Mouse (Mus musculus): ENCODE results near the gene Cacng1.

The Cacng1 gene

GRCm38 (mm10) chr11:107707897-107708610 lies 8.3 kb downstream of the Cacng1 start:
- no peak for DNase-seq

DNA sequence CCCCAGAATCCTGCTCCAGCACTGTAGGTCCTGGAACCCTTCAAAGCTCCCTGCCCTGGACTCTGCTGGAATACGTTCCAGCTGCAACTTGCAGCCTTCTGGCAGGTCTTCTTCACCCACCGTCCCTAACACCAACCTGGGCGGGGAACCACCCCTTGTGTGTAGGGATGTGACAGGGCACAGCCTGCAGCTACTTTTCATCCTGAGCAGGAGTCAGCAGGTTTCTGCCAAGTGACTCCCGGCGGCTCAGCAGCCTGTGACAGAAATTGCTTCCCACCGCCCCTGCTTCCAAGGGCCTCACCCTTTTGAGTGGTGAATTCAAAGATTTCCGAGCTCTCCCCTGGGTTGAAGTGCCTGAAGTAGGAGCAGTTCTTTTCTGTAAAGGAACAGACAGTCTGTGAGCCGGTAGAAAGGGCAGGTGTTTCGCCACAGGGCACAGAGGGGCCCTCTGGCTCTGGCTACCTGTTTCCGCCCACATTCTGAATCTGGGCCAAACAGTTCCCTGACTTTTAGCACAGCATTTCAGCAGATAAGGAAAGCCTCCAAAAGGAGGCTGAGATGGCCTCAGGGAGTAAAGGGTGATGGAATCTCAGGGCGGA lies 10.7 kb downstream of the Cacng1 start:
- no peak for DNase-seq

DNA sequence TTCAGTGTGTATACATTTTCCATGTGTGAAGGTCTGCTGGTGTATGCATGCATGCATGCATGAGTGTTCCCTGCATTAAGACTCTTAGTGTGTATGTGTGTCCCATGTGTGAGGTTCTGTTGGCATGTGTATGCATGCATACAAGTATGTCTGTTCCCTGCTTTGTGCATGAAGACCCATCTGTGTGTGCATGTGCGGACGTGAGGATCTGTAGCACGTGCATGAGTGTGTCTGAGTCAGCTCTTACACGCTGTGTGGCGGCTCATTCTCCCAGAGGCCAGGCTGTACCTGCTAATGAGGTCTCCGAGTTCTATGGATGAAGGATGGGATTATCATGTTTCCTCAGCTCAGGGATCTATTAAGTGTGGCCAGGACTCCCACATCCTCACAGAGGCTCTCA lies 11.3 kb downstream of the Cacng1 start:
- no peak for DNase-seq

- no peak for DNase-seq
Observed at GRCm38 (mm10) chr11:107703272-107704134, 12.8 kb downstream of the Cacng1 start.

GRCm38 (mm10) chr11:107699967-107700366 lies 16.4 kb downstream of the Cacng1 start:
- no peak for DNase-seq

DNA sequence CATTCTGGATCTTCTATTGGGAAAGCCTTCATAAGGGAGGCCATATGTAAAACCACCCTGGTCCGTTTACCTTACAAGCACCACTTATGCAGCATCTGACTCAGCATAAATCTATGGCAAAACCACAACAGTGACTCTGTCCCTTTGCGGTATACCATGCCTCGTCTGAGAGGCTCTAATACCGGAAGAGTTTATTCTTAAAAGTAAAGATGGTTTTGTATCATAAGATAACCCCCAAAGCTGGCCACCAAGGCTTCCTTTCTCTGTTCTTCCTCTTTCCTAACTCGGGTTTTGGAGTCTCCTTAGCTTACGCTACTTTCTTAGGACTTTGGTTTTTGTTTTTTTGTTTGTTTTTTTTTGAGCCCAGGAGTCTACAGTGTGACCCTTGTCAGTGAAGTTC lies 23.0 kb downstream of the Cacng1 start:
- DNase-seq: no peak

GRCm38 (mm10) chr11:107691569-107691968 lies 24.8 kb downstream of the Cacng1 start:
- no peak for DNase-seq

DNA sequence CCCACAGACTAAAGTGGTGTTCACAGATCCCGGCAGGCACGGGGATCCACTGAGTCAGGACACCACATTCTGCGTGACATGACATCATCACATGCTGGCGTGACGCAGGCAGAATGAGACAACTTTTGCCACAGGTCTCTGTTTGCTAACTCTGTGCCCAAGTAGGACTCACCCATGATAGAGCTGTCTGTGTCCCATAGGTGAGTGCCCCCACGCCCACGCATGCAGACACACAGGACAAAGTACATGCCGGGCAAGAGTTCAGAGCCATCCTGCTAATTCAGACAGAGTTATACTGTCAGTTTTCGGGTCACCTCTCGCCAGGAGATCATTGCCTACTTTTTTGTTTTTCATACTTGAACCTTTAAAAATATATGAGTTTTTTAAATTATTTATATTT lies 27.8 kb downstream of the Cacng1 start:
- DNase-seq: no peak

- DNase-seq: no peak
Observed at GRCm38 (mm10) chr11:107686290-107686689, 30.0 kb downstream of the Cacng1 start.

DNA sequence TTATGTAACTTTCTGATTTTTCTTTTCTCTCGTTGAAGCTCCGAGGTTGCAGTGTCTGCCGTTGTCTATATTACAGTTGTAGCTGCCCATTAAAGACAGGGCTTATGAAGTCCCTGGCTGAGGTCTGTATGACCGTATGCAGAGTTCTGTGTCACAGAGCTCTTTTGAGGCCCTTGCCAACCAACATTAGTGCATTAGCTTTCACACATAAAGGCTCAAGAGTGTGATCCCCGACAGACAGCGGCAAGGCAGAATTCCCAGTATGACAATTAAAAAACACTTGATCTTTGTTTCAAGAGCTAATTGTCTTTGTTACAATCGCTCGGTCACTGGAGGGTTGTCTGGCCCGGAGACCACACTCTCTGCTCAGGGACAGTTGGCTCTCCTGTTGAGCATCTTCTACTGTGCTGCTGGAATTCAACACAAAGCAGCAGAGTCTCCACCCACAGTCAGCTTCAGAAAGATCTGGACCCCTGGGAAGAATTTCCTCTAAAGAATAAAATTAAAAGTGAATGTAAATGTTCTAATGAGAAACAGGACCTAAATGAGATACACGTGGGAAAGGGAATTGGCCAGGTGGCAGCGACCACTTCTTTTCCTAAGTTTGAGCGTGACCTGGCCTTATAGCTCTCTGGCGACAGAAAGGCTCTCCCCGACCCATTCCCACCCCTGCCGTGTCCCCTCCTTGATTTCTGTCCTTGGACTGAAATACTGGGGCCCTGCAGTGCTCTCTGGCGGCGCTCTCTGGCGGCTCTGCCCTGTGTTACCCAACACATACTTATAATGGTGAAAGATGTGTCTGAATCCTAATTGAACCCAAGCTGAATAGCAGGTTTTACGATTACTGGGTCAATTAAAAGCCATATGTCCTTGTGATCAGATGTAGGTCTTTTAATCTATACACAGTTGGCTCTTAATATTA lies 32.5 kb downstream of the Cacng1 start:
- no peak for DNase-seq

- no peak for DNase-seq
Observed at GRCm38 (mm10) chr11:107682694-107683355, 33.5 kb downstream of the Cacng1 start.

DNA sequence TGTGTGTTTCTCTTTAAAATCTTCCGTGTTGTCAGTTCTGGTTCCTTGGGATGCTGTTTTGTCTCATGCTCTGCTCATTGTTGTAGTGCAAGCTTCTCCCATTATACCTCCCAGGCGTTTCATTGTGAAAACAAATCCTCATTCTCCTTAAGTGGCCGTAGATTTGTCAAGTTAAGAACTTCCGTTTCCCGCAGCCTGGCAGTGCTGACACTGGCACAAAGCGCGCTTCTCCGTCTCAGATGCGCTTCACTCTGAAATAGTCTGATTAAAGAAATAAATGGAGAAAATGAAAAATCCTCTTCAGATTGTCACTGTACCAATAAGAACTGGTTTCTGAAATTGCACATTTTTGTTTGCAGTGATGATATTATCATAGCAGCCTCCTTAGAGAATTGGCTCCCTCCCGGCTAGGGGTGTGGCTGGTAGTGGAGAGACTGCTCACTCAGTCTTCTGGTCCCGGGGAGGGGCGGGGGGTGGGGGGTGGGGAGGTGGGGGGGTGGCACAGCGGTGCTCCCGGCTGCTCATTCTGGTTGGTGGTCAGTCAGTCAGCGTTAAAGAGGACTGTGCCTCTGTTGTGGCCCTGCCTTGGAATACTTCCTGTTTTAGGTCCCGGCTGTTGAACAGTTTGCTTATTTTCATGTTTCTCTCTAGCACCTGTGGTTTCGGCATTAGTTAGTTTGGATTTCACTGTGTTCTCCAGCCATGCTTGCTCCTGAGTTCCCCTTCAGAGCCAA lies 39.9 kb downstream of the Cacng1 start:
- no peak for DNase-seq

DNA sequence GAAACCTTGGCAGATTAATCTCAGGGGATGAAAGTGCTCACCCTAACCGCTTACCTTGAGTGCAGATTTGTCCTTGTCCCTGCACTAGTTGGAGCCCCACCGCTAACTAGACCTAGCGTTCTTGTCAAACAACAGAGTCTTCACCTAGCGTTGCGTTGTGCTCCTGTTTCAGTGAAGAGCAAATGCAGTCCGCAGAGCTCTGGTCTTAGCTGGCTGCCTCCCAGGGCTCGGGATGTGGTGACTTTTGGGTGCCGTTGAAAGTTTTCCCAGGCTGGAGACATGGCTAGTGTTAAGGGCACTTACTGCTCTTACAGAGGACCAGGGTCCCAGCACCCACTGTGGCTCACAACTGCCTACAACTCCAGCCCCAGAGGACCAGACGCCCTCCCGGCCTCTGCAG lies 41.1 kb downstream of the Cacng1 start:
- no peak for DNase-seq

- no peak for DNase-seq
Observed at GRCm38 (mm10) chr11:107674601-107675000, 41.7 kb downstream of the Cacng1 start.

- DNase-seq: no peak
Observed at GRCm38 (mm10) chr11:107674006-107674405, 42.3 kb downstream of the Cacng1 start.

DNA sequence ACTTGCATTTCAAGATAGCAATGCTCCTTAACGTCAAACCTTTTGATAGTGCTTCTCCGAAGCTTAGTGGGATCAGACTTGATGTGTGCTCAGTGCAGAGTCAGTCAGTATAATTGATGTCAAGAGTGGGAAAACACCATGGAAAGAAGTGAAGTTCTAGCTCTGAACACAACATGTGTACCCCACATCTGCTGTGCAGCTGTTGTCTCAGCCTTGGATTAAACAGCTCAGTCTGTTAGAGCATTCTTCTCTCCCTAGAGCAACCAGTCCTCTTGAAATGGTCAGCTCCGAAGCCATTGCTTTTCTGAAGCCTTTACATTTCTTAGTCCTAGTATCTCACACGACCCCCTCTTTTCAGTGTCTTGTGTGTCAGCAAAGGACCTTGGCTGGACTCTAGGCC lies 47.3 kb downstream of the Cacng1 start:
- DNase-seq: no peak

DNA sequence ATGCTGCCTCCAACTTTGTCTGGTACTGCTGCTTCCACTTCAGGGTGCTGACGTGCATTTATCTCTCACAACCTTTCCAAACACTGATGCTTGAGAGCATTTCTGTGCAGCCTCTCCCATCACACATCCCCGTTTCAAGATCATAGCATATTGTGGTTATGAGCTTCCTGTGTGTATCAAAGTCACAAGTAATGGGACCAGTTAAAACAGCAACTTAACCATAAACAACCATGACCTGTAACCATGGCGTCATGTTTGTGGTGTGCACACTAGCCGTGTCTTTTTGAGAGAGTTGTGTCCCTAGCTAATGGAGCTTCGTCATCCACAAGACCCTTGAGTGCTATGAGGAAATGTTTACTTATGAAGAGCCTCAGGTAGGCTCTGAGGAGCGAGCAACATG lies 48.1 kb downstream of the Cacng1 start:
- no peak for DNase-seq

GRCm38 (mm10) chr11:107667542-107667941 lies 48.8 kb downstream of the Cacng1 start:
- DNase-seq: no peak

GRCm38 (mm10) chr11:107662666-107663065 lies 53.7 kb downstream of the Cacng1 start:
- no peak for DNase-seq

GRCm38 (mm10) chr11:107660452-107660851 lies 55.9 kb downstream of the Cacng1 start:
- no peak for DNase-seq

DNA sequence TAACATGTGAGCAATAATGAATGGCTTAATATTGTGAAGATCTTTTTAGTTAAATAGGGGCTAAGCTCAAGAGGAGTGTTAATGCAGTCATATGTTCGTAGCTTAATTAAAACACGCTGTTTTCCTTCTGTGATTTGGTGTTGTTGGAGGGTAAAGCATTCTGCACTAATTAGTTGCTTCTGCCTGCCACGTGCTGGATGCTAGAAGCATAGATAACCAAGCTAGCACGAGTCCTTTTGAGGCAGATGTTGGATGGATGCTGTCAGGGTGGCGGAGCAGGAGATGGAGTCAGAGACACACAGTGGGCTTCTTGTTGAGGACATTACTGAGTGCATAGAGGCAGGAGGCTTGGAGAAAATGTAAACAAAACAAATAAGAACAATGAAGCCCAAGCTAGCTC lies 59.2 kb downstream of the Cacng1 start:
- no peak for DNase-seq

GRCm38 (mm10) chr11:107655538-107655937 lies 60.8 kb downstream of the Cacng1 start:
- no peak for DNase-seq

Measured in thymus, postnatal 14 days (tissue).